Mouse (Mus musculus): Measurements from ENCODE around the gene Ntn4. TPM values are rescaled to one million over a fixed set of nuclear protein-coding genes. Genes with fewer than 3 reads are reported as not detected.

The Ntn4 gene
- total and polyA plus RNA-seq, 2 experiments from 2014 or later: 0.99 to 13.1 TPM

DNA sequence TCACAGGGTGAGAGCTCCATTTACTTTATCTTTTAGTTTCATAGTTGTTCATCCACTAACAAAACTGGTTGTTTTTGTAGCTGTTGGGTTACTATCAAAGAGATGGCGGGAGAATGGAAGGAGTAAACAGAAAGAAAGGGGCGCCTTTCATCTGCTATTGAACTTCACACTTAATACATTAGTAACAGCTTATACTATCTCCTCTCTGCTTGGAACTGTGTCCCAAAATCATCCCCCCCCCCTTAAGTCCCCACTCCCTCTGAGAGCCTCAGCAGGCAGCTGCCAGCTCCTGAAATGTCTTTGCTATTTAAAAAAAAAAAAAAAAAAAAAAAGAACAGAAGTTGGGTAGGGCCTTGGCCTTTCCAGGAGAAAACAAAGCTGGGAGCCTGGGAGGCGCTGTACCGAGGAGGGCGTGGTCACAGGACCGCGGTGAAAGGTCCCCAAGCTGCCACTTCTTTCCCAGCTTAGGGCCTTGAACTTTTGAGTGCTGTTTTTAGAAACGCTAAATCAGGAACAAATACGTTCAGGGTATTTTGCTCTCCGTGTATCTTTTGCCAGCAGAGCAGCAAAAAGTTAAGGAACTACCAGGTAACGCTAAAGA is 83.6 kb downstream of the Ntn4 start:
- H3K4me2 ChIP-seq (ENCODE audit: low read depth, low read length): no peak overlapping the region
- no peak overlapping the region for H3K4me3 ChIP-seq (ENCODE audit: low read length)
- no peak overlapping the region for H3K9ac ChIP-seq (replicated peaks; ENCODE audit: low read length)
- H3K27ac ChIP-seq: no peak overlapping the region
- H3K36me3 ChIP-seq (ENCODE audit: insufficient read depth, low read length): no peaks in the 10 kb centered on the region
- ATAC-seq: no peak
- 18% methylated on average over 11 of the region's 11 CpGs for WGBS
- no peaks in the 10 kb centered on the region for H3K27me3 ChIP-seq (ENCODE audit: insufficient read depth, low read length)
- H3K4me1 ChIP-seq (ENCODE audit: insufficient read depth, low read length): no peaks in the 10 kb centered on the region
- no peaks in the 10 kb centered on the region for H3K9me3 ChIP-seq (ENCODE audit: low read length)
- no peak for TF ChIP-seq CTCF (IDR thresholded peaks at IDR 0.05; ENCODE audit: low read depth)
- DNase-seq (ENCODE audit: low spot score): no peak

- H3K27ac ChIP-seq: no peak overlapping the region
- no peaks in the 10 kb centered on the region for H3K9me3 ChIP-seq (ENCODE audit: low read length)
- TF ChIP-seq CTCF (IDR thresholded peaks at IDR 0.05; ENCODE audit: low read depth): no peak
- no peaks in the 10 kb centered on the region for H3K4me1 ChIP-seq (ENCODE audit: insufficient read depth, low read length)
- ATAC-seq: no peak
- no peak for DNase-seq (ENCODE audit: low spot score)
- no peaks in the 10 kb centered on the region for H3K27me3 ChIP-seq (ENCODE audit: insufficient read depth, low read length)
- 48% methylated on average over 5 of the region's 5 CpGs for WGBS
- no peak overlapping the region for H3K9ac ChIP-seq (replicated peaks; ENCODE audit: low read length)
- H3K36me3 ChIP-seq (ENCODE audit: insufficient read depth, low read length): no peaks in the 10 kb centered on the region
- H3K4me2 ChIP-seq (ENCODE audit: low read depth, low read length): no peak overlapping the region
- no peak overlapping the region for H3K4me3 ChIP-seq (ENCODE audit: low read length)
Observed at GRCm38 (mm10) chr10:93728131-93728530, 87.7 kb downstream of the Ntn4 start.

- Histone ChIP-seq H3K4me2 (ENCODE audit: low read depth, low read length) (no peak overlapping the region), H3K4me3 (ENCODE audit: low read length) (no peak overlapping the region), H3K9ac (replicated peaks; ENCODE audit: low read length) (no peak overlapping the region), H3K36me3 (ENCODE audit: insufficient read depth, low read length) (no peaks in the 10 kb centered on the region), H3K27me3 (ENCODE audit: insufficient read depth, low read length) (no peaks in the 10 kb centered on the region), H3K4me1 (ENCODE audit: insufficient read depth, low read length) (no peaks in the 10 kb centered on the region), H3K27ac (no peak overlapping the region), H3K9me3 (ENCODE audit: low read length) (no peaks in the 10 kb centered on the region)
- ATAC-seq: no peak
- no peak for TF ChIP-seq CTCF (IDR thresholded peaks at IDR 0.05; ENCODE audit: low read depth)
- DNase-seq (ENCODE audit: low spot score): peak; percentile 21
- 68% methylated on average over 6 of the region's 6 CpGs for WGBS
Observed at GRCm38 (mm10) chr10:93730514-93730913, 90.0 kb downstream of the Ntn4 start.

- 86% methylated on average over 9 of the region's 9 CpGs for WGBS
- Histone ChIP-seq H3K9ac (replicated peaks; ENCODE audit: low read length) (no peak overlapping the region), H3K9me3 (ENCODE audit: low read length) (no peaks in the 10 kb centered on the region), H3K4me1 (ENCODE audit: insufficient read depth, low read length) (no peaks in the 10 kb centered on the region), H3K27me3 (ENCODE audit: insufficient read depth, low read length) (no peaks in the 10 kb centered on the region), H3K4me3 (ENCODE audit: low read length) (no peak overlapping the region), H3K4me2 (ENCODE audit: low read depth, low read length) (no peak overlapping the region), H3K27ac (no peak overlapping the region), H3K36me3 (ENCODE audit: insufficient read depth, low read length) (no peaks in the 10 kb centered on the region)
- ATAC-seq: no peak
- DNase-seq (ENCODE audit: low spot score): no peak
- no peak for TF ChIP-seq CTCF (IDR thresholded peaks at IDR 0.05; ENCODE audit: low read depth)
Observed at GRCm38 (mm10) chr10:93731248-93731691, 90.8 kb downstream of the Ntn4 start.

GRCm38 (mm10) chr10:93736114-93736645 is 95.7 kb downstream of the Ntn4 start:
- Histone ChIP-seq H3K9me3 (ENCODE audit: low read length) (no peaks in the 10 kb centered on the region), H3K4me2 (ENCODE audit: low read depth, low read length) (no peak overlapping the region), H3K27me3 (ENCODE audit: insufficient read depth, low read length) (no peaks in the 10 kb centered on the region), H3K4me3 (ENCODE audit: low read length) (no peak overlapping the region), H3K4me1 (ENCODE audit: insufficient read depth, low read length) (no peaks in the 10 kb centered on the region), H3K9ac (replicated peaks; ENCODE audit: low read length) (no peak overlapping the region), H3K36me3 (ENCODE audit: insufficient read depth, low read length) (no peaks in the 10 kb centered on the region), H3K27ac (no peak overlapping the region)
- TF ChIP-seq CTCF (IDR thresholded peaks at IDR 0.05; ENCODE audit: low read depth): no peak
- ATAC-seq (no peak), DNase-seq (ENCODE audit: low spot score) (peak; percentile 73)
- 26% methylated on average over 6 of the region's 6 CpGs for WGBS

DNA sequence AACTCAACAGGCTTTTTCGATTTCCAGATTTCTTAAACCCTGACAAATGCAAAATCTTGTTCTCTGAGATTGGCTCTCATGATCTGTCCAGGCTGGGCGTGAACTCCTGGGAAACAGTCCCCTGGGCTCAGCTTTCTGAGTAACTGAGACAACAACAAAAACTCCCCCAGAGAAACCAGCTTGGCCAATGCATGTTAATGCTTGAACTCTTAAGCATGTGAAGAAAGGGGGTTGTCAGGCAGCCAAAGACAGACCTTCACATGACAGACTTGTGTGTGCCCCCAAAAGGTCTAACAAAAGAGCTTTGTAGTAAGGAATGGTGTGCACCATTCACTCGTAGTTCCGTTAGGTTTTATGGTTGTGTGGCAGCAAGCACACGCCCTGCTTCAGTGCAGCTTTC is 96.6 kb downstream of the Ntn4 start:
- no peak overlapping the region for H3K4me2 ChIP-seq (ENCODE audit: low read depth, low read length)
- H3K9ac ChIP-seq (replicated peaks; ENCODE audit: low read length): no peak overlapping the region
- no peak for TF ChIP-seq CTCF (IDR thresholded peaks at IDR 0.05; ENCODE audit: low read depth)
- H3K36me3 ChIP-seq (ENCODE audit: insufficient read depth, low read length): no peaks in the 10 kb centered on the region
- no peak overlapping the region for H3K27ac ChIP-seq
- H3K4me1 ChIP-seq (ENCODE audit: insufficient read depth, low read length): no peaks in the 10 kb centered on the region
- H3K27me3 ChIP-seq (ENCODE audit: insufficient read depth, low read length): no peaks in the 10 kb centered on the region
- H3K9me3 ChIP-seq (ENCODE audit: low read length): no peaks in the 10 kb centered on the region
- ATAC-seq (no peak), DNase-seq (ENCODE audit: low spot score) (peak; percentile 9)
- no peak overlapping the region for H3K4me3 ChIP-seq (ENCODE audit: low read length)
- WGBS: 42% methylated on average over 5 of the region's 5 CpGs

DNA sequence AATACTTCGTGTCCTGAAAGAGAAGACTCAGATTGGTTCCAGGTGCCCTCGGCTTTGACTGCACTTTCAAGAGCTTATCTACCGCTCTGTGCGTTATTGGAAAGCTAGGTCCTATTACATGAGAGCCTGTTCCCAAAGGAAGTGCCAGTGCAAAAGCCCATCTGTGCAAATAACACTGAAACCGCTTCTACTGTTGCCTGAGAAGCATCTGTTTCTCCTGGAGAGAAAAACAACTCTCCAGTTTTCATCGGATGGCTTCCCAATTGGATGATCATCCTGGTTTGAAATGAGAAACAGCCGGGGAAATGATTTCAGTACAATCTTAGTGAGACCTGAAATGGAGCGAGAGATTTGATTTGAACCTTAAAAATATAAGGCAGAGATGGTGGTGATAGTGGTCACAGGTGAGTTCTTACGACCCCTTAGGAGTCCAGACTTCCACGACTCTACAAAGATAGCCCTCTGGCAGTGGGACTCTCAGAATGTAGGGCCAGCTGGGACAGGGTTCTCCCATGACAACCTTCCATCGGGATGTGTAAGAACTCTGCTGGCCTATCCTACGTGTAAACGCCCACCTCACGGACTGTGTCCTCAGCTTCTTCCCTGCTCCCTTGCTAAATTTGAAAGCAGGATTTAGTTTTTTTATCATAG is 101.1 kb downstream of the Ntn4 start:
- Histone ChIP-seq H3K9ac (replicated peaks; ENCODE audit: low read length) (no peak overlapping the region), H3K4me3 (ENCODE audit: low read length) (no peak overlapping the region), H3K27me3 (ENCODE audit: insufficient read depth, low read length) (no peaks in the 10 kb centered on the region), H3K4me1 (ENCODE audit: insufficient read depth, low read length) (no peaks in the 10 kb centered on the region), H3K27ac (peak overlapping the region; percentile 52), H3K9me3 (ENCODE audit: low read length) (no peaks in the 10 kb centered on the region), H3K4me2 (ENCODE audit: low read depth, low read length) (no peak overlapping the region), H3K36me3 (ENCODE audit: insufficient read depth, low read length) (no peaks in the 10 kb centered on the region)
- WGBS: 58% methylated on average over 14 of the region's 14 CpGs
- no peak for TF ChIP-seq CTCF (IDR thresholded peaks at IDR 0.05; ENCODE audit: low read depth)
- DNase-seq (ENCODE audit: low spot score) (peak; percentile 60), ATAC-seq (no peak)
